Mouse (Mus musculus) cerebellum, postnatal 14 days (tissue): Measurements from ENCODE around the gene Eif3g.

Experiments
- DNase-seq, 2 experiments: peaks; one replicate each; pipeline ENCODE4 v3.0.0; 2021; ENCODE audit warnings: mixed read lengths in 2 of 2

Eif3g gene

DNA sequence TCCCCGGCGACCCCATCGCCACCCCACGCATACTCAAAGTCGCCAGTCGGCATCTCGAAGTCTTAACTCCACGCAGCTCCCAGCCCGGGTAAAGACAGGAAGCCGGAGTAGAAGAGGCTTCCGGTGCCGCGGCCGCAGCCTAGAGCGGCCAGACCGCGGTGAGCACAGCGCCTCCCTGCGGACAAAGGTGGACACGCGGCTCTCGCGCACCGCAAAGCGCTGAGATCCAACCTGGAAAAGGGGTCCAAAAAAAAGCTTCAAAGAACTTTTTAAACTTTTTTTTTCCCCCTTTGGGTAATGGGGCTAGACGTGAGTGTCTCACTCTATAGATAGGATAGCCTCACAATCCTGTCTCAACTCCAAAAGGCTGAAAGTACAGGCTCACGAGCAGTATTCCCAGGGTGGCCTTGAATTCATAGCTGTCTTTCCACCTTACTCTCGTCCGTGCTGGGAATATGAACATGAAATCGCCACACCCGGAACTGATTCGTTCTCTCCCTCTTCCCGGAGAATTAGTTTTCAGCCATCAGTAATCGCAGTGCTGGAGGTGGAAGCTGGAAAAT, at the start of gene Eif3g:
Eif3g (minus strand) TSS at position 113 of the 563 bp plus-strand sequence.
- peak; percentile 92 for DNase-seq

DNA sequence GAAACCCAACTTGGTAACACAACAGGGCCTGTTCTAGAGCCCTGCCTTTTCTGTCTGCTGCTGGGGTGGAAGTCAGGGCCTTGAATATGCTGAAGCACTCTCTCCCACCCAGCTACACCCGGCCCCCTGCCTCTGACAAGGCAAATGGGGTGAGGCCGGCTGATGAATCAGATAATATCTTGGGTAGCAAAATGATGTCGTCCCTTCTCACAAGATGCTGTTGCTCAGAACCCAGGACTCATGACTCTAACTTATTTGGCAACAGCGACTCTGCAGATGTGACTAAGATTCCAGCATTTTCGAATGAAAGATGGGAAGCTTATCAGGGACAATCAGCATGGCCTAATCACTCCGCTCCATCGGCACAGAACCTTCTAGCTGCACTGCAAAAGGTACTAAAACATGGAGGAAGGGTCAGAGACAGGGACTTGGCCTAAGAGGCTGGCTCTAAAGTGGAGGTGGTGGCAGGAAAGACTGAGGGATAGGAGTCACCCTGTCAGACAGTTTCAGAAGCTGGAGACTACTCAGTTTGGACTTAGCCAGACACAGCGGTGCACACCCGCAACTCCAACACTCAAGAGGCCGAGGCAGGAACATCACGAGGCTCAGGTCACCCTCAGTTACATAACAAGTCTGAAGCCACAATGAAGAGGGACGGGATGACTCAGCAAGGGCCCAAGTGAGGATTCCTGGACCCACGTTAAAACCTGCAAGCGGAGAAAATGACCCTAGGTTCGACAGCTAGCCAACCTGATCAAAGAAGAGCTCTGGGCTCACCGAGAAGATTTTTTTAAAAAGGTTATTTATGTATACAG, 47.9 kb upstream of the Eif3g start:
- DNase-seq, result no peak

DNA sequence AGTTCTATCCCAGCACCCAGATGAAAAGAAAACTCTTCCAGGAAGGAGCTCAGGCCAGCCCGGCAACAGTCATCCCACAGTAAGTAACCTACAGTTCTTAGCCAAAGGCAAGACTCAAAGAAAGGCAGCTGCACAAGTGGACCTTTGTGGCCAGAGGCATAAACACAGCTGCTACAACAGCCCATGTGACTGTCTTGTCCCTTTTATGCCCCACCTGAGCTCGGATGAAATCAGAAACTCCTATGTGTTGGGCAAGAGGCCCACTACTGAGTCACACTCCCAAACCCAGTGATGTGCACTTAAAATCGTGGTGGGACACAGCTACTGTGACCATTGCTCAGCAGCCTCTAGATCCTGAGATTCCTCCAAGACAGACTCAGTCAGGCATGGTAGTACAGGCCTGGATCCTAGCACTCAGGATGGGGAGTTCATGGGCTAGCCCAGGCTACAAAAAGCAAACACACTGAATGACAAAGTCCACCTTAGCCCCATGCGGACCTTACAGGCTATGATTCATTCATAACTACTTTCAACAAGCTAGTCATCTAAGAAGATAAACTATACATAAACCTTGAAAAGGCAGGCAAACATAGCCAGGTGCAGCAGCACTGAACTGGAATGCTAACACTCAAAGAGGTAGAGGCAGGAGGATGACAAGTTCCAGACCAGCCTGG, 46.4 kb upstream of the Eif3g start:
- no peak for DNase-seq

DNA sequence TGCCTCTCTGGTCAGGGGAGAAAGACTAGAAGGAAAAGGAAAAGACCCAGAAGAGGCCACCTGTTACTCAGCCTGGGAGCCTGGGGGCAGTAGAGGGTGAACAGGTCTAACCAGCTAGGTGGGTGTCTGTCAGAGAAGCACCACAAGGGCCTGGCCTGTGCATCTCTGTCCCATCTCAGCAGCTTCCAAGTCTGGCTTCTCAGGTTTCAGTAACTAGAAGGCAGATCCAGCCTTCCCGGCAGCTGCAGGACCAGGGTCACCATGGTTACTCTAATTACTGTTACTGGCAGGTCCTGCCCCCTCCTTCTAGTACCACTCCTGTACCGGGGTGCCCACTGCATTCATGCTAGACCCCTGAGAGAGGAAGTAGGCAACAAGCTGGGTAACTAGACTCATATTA, 45.5 kb upstream of the Eif3g start:
- DNase-seq, result no peak

- no peak for DNase-seq
Measured at GRCm38 (mm10) chr9:20943396-20943795, 45.0 kb upstream of the Eif3g start.

DNA sequence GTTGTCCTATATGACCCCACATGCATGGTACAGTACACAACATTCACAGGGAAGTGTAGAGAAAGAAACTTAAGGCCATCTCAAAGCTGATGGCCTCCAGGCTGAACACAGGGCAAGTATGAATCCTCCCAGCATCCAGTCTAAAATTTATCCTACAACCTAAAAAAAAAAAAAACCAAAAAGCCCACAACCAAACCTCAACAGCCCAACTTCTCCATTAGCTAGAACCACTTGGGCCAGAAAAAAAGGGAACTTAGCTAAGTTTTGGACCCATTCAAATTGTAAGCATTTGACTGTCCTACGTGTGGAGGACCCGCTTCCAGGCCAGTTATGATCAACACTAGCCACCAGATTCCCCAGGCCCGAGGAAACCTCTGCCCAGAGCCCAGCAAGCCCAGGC, 24.8 kb upstream of the Eif3g start:
- DNase-seq, result no peak

DNA sequence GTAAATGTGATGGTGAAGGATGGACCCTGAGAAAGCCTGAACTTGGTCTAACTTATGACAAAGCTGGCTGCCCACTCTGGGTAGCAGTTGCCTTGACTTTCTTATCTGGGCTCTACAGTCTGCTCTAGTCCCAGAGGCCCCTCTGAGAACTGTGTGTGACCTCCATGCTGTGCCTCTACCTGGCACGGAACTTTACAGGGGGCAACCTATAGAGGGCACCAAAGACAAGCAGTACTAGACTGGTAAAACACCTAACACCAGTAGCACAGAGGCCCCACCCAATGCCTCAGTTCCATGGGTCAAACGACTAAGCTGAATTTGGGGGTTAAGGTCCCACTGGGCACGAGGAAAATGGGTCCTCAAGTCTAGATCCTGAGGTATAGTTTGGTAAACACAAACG, 17.7 kb upstream of the Eif3g start:
- peak in 1 of 2 experiments; percentile 8 for DNase-seq

GRCm38 (mm10) chr9:20909948-20910347, 11.5 kb upstream of the Eif3g start:
- DNase-seq, result no peak

DNA sequence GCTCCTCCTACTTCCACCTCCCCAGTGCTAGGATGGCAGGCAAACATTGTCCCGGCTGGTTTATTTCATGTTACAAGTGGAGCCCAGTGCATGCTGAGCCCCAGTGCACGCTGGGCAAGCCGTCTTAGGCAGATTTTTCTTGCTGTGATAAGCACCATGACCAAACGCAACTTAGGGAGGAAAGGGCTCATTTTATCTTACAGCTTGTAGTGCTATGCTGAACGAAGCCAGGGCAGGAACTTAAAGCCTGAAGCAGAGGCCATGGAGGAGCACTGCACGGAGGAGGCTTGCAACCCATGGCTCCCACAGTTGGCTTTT, 3.7 kb upstream of the Eif3g start:
- no peak for DNase-seq

GRCm38 (mm10) chr9:20901466-20902173, 3.2 kb upstream of the Eif3g start:
- DNase-seq, result peak in 1 of 2 experiments; percentile 29

DNA sequence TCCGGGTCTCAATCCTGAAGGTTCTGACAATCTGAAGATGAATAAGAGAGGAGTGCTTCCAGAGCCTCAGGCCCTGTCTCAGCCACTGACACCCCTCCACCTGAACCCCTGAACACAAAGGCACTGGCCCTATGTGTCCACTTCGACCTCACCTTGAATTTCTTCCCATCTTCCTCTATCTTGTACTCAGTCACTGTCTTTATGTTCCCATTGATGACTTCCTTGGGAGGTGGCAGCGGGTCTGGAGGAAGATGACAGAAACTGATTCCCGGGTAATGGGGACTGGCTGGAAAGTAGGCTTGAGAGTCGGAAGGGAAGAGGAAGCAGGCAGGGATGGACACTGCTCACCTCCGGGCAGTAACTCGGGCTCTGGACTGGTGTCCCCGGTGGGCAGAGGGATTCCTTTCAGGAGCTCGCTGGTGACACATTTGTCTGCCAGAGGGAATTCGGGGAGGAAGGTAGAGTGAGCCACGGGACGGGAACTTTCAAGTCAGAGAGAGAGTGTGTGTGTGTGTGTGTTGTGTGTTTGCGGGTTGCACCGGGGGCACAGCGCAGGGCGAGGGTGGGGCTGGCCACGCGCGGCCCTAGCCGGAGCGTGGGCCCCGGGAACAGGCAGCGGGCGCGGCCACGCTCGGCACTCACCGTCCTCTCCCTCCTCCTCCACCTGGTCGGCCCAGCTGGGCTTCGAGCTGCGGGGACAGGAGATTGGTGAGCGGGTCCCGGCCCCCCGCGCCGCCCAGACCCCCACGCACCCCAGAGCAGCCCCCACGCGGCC, 500 bp downstream of the Eif3g start:
- no peak for DNase-seq

DNA sequence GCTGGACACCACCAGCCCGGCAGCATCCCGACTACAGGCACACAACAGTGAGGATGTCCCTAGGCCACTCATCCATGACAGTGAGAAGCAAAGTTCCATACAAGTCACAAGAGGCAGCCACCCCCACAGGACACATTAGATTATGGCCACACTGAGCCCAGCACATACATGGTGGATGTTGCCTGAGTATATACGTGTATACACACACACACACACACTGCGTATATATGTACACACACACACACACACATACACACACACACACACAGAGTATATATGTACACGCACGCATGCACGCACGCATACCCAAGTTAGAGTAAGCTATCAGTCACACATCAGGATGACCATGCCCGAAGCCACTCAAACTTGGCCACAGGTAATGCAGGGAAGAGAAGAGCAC, 3.0 kb downstream of the Eif3g start:
- DNase-seq, result no peak

- no peak for DNase-seq
Measured at GRCm38 (mm10) chr9:20894629-20895028, 3.8 kb downstream of the Eif3g start.

DNA sequence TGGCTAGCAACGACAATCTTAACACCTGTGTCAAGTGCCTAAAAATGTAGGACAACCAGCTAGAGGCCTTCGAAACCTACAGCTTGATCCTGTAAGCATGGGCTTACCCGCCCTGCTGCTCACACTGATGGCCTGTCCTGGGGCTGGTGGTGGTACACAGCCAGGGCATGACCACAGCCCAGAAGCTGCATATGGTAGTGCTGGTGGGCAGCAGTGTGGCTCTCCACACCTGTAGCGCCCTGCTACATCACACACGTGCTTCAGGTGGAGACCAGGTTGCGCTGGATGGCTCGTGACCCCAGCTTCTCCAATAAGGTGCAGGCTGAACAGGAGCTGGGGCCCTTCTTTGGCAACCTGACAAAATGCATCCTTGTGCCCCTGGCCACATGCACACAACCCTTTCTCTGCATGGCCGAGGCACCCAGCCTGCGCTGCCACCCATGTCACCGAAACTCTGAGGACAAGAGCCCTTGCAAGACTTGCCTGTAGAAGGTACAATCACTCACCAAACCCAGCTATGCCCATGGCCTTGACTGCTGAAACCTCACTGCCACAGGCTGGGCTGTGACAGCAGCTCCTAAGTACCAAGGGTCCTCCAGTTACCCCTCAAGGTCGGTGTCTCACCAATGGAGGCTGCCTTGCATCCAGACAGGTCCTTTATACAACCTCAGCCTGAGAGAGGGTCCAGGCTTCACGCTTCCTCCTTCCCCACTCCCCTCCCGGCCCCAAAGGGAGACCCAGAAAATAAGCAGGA, 4.7 kb downstream of the Eif3g start:
- DNase-seq, result no peak

- no peak for DNase-seq
Measured at GRCm38 (mm10) chr9:20893069-20893468, 5.4 kb downstream of the Eif3g start.

DNA sequence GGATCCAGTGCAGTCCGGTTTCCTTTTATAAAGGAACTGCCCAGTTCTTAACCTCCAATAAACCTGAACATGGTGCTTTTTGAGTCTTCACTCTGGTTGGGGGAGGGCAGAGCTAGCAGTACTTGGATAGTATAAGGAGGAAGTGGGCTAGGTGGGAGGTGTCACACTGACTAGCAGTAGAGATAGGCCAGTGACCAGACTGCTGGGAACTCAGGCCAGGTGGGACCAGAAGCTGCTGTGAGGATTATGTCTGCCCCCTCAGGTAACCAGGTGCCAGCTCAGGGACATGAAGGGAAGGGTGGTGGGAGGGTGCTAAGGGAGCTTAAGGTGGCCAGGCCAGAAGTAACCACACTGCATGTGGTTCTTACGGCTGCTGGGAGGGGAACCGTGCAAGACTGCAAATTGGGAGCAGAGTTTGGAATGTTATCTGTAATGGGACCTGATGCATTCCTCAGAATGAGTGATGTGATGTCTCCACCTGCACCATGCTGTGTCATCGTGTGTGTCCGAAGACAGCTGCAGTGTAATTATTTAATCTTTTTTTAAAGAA, 6.2 kb downstream of the Eif3g start:
- peak in 1 of 2 experiments; percentile 13 for DNase-seq

DNA sequence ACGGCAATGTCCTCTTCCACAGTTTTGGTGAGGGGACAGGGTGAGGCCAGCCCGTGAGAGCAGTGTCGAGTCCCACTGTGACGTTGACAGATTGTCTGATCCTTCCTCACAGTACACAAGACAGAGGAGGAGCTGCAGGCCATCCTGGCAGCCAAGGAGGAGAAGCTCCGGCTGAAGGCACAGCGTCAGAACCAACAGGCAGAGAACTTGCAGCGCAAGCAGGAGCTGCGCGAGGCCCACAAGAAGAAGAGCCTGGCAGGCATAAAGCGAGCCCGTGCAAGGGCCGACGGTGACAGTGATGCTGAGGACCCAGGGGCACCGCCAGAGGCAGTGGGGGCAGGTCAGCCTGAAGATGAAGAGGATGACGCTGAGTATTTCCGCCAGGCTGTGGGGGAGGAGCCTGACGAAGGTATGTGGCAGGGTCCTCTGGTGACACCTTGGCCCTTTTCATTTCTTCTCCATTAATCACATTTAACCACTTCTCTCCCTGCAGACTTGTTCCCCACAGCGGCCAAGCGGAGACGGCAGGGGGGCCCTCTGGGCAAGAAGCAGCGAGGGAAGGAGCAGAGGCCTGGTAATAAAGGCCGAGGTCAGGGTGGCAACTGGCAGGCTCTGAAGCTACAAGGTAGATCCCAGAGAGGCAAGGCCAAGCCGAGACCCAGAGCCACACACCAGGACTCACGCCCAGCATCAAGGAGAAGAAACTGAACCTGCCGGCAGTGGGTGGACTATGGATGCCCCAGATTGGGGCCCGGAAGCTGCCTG, 6.9 kb downstream of the Eif3g start:
- DNase-seq, result peak in 1 of 2 experiments; percentile 22

- no peak for DNase-seq
Measured at GRCm38 (mm10) chr9:20890411-20890810, 8.0 kb downstream of the Eif3g start.

DNA sequence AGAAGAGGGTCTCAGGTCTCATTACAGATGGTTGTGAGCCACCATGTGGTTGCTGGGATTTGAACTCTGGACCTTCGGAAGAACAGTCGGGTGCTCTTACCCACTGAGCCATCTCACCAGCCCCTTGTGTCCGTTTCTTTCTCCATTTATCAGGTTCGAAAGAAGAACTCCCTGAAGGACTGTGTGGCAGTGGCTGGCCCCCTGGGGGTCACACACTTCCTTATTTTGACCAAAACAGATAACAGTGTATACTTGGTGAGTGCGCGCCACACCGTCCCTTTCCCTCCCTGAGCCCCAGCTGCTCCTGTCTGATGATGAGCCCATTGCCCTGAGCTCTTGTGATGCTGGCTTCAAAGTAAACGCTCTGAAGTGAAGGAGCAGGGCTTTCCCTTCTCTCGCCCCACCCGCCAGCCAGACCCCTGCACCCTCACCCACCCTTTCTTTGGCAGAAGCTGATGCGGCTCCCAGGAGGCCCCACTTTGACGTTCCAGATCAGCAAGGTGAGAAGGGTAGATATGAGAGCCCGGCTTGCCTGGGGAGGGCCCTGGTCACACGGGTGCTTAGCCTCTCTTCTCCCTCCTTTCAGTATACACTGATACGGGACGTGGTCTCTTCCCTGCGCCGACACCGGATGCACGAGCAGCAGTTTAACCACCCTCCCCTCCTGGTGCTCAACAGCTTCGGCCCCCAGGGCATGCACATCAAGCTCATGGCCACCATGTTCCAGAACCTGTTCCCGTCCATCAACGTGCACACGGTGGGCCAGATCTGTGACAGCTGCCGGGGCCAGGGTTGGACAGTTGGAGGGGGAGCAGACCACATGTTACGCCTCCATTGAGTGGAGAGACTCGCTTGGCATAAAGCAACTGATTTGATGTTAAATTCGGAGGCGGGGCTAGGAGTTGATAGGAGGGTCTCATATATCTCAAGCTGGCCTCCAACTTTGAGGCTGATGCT, 9.0 kb downstream of the Eif3g start:
- no peak for DNase-seq

- DNase-seq, result no peak
Measured at GRCm38 (mm10) chr9:20888386-20888765, 10.0 kb downstream of the Eif3g start.
